Mouse (Mus musculus) heart, embryonic 11.5 days (tissue): ENCODE results near the gene Nfxl1. TPM values are rescaled to one million over a fixed set of nuclear protein-coding genes. Genes with fewer than 3 reads are reported as not detected.
"Not testable (repeated sequence)": the region's sequence is repeated elsewhere in the genome, so short reads cannot be mapped to it uniquely, and the experiment has no call there.

Experiments used
- ATAC-seq: fragments of 200-750 bp; cut with Nextera tagmentation; replicated peaks from 2 replicates; pipeline ENCODE4 v1.8.0; 2017; ENCODE audit warnings: moderate library complexity; ENCODE audit not compliant: insufficient number of reproducible peaks, low FRiP score, low TSS enrichment
- H3K27ac ChIP-seq: fragments of 300-500 bp; sonication (generic); 2 replicates; pipeline ENCODE4 v1.5.1; 2014; ENCODE audit warnings: mild to moderate bottlenecking, low read depth, low read length
- H3K27me3 ChIP-seq: fragments of 300-500 bp; sonication (generic); 2 replicates; pipeline ENCODE4 v1.6.1; 2014; ENCODE audit warnings: mild to moderate bottlenecking, low read length, mixed read lengths; ENCODE audit not compliant: control insufficient read depth, insufficient read depth
- H3K36me3 ChIP-seq: fragments of 300-500 bp; sonication (generic); 2 replicates; pipeline ENCODE4 v1.6.1; 2014; ENCODE audit warnings: mild to moderate bottlenecking, low read length, moderate library complexity, mixed read lengths; ENCODE audit not compliant: control insufficient read depth, insufficient read depth
- H3K4me1 ChIP-seq: fragments of 300-500 bp; sonication (generic); 2 replicates; pipeline ENCODE4 v1.6.1; 2014; ENCODE audit warnings: low read length; ENCODE audit not compliant: control insufficient read depth, insufficient read depth
- H3K4me2 ChIP-seq: fragments of 300-500 bp; sonication (generic); 2 replicates; pipeline ENCODE4 v1.6.1; 2014; ENCODE audit warnings: mild to moderate bottlenecking, moderate library complexity
- H3K4me3 ChIP-seq: fragments of 300-500 bp; sonication (generic); 2 replicates; pipeline ENCODE4 v1.5.1; 2014; ENCODE audit warnings: low read depth, low read length
- H3K9ac ChIP-seq: fragments of 300-500 bp; sonication (generic); 2 replicates; pipeline ENCODE4 v1.6.1; 2014; ENCODE audit warnings: mild to moderate bottlenecking, low read depth, low read length, moderate library complexity
- H3K9me3 ChIP-seq: fragments of 300-500 bp; sonication (generic); replicated peaks from 2 replicates; pipeline ENCODE4 v1.6.1; 2016; ENCODE audit warnings: low read length; ENCODE audit not compliant: control insufficient read depth
- WGBS: fragments of 180-500 bp; shearing (Covaris S2); extraction: QIAGEN DNeasy Blood & Tissue Kit; methylation state at CpG from one replicate; pipeline ENCODE4 v1.1.7; 2014; ENCODE audit not compliant: insufficient replicate concordance; 5-methylcytosine and 5-hydroxymethylcytosine counted together
- polyA plus RNA-seq: library from polyadenylated mRNA; unstranded; fragments of >200 nt; fragmentation: Nextera tagmentation; extraction: Ambion mirVana; gene quantifications from 2 replicates; pipeline ENCODE4 v1.2.1, GENCODE M21; 2014

The Nfxl1 gene
- 16.8 and 19.4 TPM in 2 replicates for polyA plus RNA-seq

DNA sequence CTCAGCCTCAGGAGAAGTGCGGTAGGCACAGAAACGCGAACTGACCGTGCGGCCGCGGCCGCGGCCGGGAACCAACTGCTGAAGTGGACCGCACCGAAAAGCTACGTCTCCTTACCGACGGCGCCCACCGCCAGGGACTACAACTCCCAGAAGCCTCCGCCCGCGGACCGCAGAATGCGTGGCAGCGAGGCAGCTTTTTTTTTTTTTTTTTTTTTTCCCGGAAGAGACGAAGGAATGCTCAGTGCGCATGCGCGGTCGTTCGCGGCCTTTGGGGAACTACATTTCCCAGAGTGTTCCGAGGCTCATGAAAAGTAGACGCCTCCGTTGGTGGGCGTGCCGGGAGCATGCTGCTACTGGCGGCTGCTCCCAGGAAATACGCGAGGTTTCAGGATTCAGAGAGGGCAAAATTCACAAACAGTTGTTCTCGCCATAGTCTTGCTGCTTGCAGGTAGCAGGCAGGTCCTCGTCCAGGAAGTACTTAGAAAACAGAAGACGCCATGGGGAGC is at the start of gene Nfxl1:
Gene Nfxl1, minus strand, starts transcription at position 141 of the 506 bp plus-strand sequence.
- no peaks in the 10 kb centered on the region for H3K9me3 ChIP-seq
- ATAC-seq = peak; percentile 94
- H3K36me3 ChIP-seq = no peaks in the 10 kb centered on the region
- H3K4me3 ChIP-seq = peak within 1 kb of the TSS; percentile 89
- H3K4me2 ChIP-seq = peak within 1 kb of the TSS; percentile 94
- WGBS = under 1% methylated on average over 42 of the region's 42 CpGs
- H3K27me3 ChIP-seq = no peaks in the 10 kb centered on the region
- peak within 1 kb of the TSS; percentile 92 for H3K9ac ChIP-seq
- H3K4me1 ChIP-seq = peaks cover 5% of the 10 kb centered on the region; the same call in 1 of the 2 replicates
- H3K27ac ChIP-seq = peak within 1 kb of the TSS; percentile 54; the same call in 1 of the 2 replicates

DNA sequence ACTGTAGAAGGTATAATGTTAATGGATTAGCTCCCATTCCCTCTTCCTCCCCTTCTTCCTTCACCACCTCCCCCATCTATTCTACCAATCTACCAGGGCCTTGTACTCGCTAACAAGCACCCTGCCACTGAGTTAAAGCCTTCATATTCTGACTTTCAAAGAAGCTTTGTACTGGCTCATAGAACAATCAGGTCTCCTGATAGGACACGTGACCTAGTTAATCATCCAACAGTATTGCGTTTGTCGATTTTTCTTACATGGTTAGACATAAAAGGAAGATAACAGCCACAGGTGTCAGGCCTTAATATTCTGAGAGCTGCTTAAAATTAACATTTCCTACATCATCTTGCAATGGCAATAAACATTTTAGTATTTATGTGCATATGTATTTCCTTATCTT is 43.7 kb upstream of the Nfxl1 start:
- Histone ChIP-seq H3K4me2 (no peak overlapping the region), H3K9me3 (no peaks in the 10 kb centered on the region), H3K4me3 (no peak overlapping the region), H3K27me3 (no peaks in the 10 kb centered on the region), H3K4me1 (no peaks in the 10 kb centered on the region), H3K36me3 (no peaks in the 10 kb centered on the region), H3K9ac (no peak overlapping the region), H3K27ac (no peak overlapping the region)
- no peak for ATAC-seq
- WGBS = 84% methylated on average over 4 of the region's 4 CpGs

- no peaks in the 10 kb centered on the region for H3K36me3 ChIP-seq
- no peak overlapping the region for H3K4me3 ChIP-seq
- H3K9ac ChIP-seq = no peak overlapping the region
- no peak overlapping the region for H3K27ac ChIP-seq
- 23% methylated on average over 5 of the region's 5 CpGs for WGBS
- no peaks in the 10 kb centered on the region for H3K4me1 ChIP-seq
- H3K4me2 ChIP-seq = no peak overlapping the region
- no peaks in the 10 kb centered on the region for H3K9me3 ChIP-seq
- 0 out of 2 replicates have a peak, but pooled peaks have one; percentile 14 for ATAC-seq
- no peaks in the 10 kb centered on the region for H3K27me3 ChIP-seq
Observed at GRCm38 (mm10) chr5:72601006-72601405, 41.5 kb upstream of the Nfxl1 start.

GRCm38 (mm10) chr5:72587192-72587681 is 27.8 kb upstream of the Nfxl1 start, which contains the start of gene Gm5868:
TSS of gene Gm5868 (minus strand) at chr5:72587551.
- H3K36me3 ChIP-seq = no peaks in the 10 kb centered on the region
- H3K4me2 ChIP-seq = peak within 1 kb of the TSS; percentile 78
- H3K4me1 ChIP-seq = no peaks in the 10 kb centered on the region
- no peaks in the 10 kb centered on the region for H3K9me3 ChIP-seq
- WGBS = 4% methylated on average over 38 of the region's 38 CpGs
- H3K27ac ChIP-seq = no peak within 1 kb of the TSS
- H3K9ac ChIP-seq = no peak within 1 kb of the TSS
- 0 out of 2 replicates have a peak, but pooled peaks have one; percentile 46 for ATAC-seq
- peaks cover 17% of the 10 kb centered on the region for H3K27me3 ChIP-seq
- H3K4me3 ChIP-seq = peak within 1 kb of the TSS; percentile 44

GRCm38 (mm10) chr5:72586667-72587191 is 27.2 kb upstream of the Nfxl1 start:
- ATAC-seq, H3K9ac ChIP-seq, H3K36me3 ChIP-seq, H3K27ac ChIP-seq, H3K9me3 ChIP-seq, H3K4me1 ChIP-seq: not testable (repeated sequence)
- WGBS = 41% methylated on average over 25 of the region's 25 CpGs
- H3K4me2 ChIP-seq = peak overlapping the region; percentile 78
- H3K4me3 ChIP-seq = peak overlapping the region; percentile 44
- peaks cover 17% of the 10 kb centered on the region for H3K27me3 ChIP-seq

DNA sequence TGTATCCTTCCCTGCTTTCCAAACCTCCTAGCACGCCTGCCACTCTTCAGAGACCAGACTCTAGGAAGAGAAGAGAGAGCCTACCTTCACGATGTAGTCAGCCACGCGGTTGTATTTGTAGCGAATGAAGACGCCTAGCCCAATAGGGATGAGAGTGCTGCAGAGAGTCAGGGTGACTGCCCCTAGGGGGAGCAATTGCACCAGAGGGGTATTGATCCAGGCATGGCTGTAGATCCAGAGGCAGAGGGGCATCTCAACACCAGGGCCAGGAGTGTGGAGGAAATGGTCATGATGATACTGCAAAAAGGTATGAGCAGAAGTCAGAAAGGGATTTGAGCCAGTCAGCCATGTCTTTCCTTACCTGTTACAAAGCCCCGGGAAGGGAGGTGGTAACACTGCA is 26.6 kb upstream of the Nfxl1 start:
- H3K4me2 ChIP-seq = not testable (repeated sequence)

GRCm38 (mm10) chr5:72580970-72581332 is 21.5 kb upstream of the Nfxl1 start, which contains the start of gene Zar1:
TSS of gene Zar1 (minus strand) at chr5:72581254.
- not testable (repeated sequence) for H3K27ac ChIP-seq, H3K4me1 ChIP-seq, H3K9me3 ChIP-seq, H3K36me3 ChIP-seq
- WGBS = 12% methylated on average over 11 of the region's 21 CpGs
- peak; percentile 10; the same call in 1 of the 2 replicates for ATAC-seq
- H3K4me3 ChIP-seq = peak within 1 kb of the TSS; percentile 52
- H3K4me2 ChIP-seq = peak within 1 kb of the TSS; percentile 87
- peak within 1 kb of the TSS; percentile 59 for H3K9ac ChIP-seq
- peaks cover 15% of the 10 kb centered on the region for H3K27me3 ChIP-seq

More for the DNA sequence above, 26.6 kb upstream of the Nfxl1 start:
- not testable (repeated sequence) for H3K4me1 ChIP-seq, H3K9ac ChIP-seq, H3K27ac ChIP-seq, H3K36me3 ChIP-seq, ATAC-seq, H3K4me3 ChIP-seq, H3K9me3 ChIP-seq
- H3K27me3 ChIP-seq = peaks cover 18% of the 10 kb centered on the region
- WGBS = 32% methylated on average over 7 of the region's 7 CpGs

GRCm38 (mm10) chr5:72580088-72580969 is 20.8 kb upstream of the Nfxl1 start:
- WGBS = 9% methylated on average over 48 of the region's 73 CpGs
- Histone ChIP-seq H3K4me2 (peak overlapping the region; percentile 87), H3K27me3 (peaks cover 15% of the 10 kb centered on the region), H3K9ac (peak overlapping the region; percentile 59), H3K4me3 (peak overlapping the region; percentile 52)
- H3K36me3 ChIP-seq, H3K27ac ChIP-seq, H3K9me3 ChIP-seq, H3K4me1 ChIP-seq: not testable (repeated sequence)
- peak; percentile 49; the same call in 1 of the 2 replicates for ATAC-seq
